Mouse (Mus musculus) activated CD4-positive, CD25-positive, alpha-beta regulatory T cell, adult 4 months (primary cell): Measurements from ENCODE around the gene Rad23b. TPM values are rescaled to one million over a fixed set of nuclear protein-coding genes. Genes with fewer than 3 reads are reported as not detected.
"Not testable (repeated sequence)": the region's sequence is repeated elsewhere in the genome, so short reads cannot be mapped to it uniquely, and the experiment has no call there.

Experiments used
- ATAC-seq: one replicate; pipeline ENCODE4 v1.8.0; 2017
- polyA plus RNA-seq, 2 experiments: library from polyadenylated mRNA; unstranded; fragments of 100-300 nt; shearing (Covaris generic); gene quantifications; one replicate each; pipeline ENCODE4 v1.2.1; 2017

Gene Rad23b
- polyA plus RNA-seq, 2 experiments from 2014 or later, result 13.6 to 14.1 TPM

GRCm38 (mm10) chr4:55356726-55357125 is 6.9 kb downstream of the Rad23b start:
- no peak for ATAC-seq

GRCm38 (mm10) chr4:55363866-55364265 is 14.0 kb downstream of the Rad23b start:
- no peak for ATAC-seq

- peak; percentile 28 for ATAC-seq
Measured at GRCm38 (mm10) chr4:55364374-55364773, 14.5 kb downstream of the Rad23b start.

GRCm38 (mm10) chr4:55366014-55366413 is 16.2 kb downstream of the Rad23b start:
- ATAC-seq, result no peak

- no peak for ATAC-seq
Measured at GRCm38 (mm10) chr4:55370127-55370526, 20.3 kb downstream of the Rad23b start.

DNA sequence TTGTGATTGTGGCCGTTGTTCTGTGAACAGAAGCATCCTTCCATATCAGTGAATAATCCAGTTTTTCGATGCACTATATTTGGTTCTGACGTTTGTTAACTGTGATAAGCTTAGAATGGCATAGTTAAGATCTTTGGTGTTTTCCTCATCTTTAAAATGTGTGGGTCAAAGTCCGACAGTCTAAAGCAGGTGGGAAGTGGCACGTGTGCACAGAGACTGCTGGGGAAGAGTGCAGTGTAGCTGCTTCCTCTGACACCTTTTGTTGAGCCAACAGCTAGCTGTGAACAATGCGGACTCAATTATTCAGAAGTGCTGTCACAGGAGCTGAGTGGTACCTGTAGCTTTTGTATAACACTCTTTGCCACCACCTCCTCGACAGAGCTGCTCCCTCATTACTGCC is 21.5 kb downstream of the Rad23b start:
- ATAC-seq, result no peak

DNA sequence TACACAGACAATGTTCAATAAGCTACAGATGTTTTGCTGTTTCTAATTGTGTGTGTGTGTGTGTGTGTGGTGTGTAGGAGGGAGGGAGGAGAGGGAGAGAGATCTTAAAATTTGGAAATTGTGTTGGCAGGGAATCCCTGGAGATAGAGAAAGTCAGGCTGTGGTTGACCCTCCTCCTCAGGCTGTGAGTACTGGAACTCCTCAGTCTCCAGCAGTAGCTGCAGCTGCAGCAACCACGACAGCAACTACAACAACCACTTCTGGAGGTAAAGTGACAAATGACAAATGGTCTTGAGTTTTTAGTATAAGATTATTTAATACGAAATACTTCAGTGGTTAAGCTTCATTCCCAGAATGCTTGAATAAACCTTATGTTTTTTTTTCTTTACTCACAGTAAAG is 32.5 kb downstream of the Rad23b start:
- no peak for ATAC-seq

- ATAC-seq, result no peak
Measured at GRCm38 (mm10) chr4:55386768-55387167, 36.9 kb downstream of the Rad23b start.

- ATAC-seq, result no peak
Measured at GRCm38 (mm10) chr4:55391480-55391879, 41.6 kb downstream of the Rad23b start.

GRCm38 (mm10) chr4:55392445-55392844 is 42.6 kb downstream of the Rad23b start:
- no peak for ATAC-seq

DNA sequence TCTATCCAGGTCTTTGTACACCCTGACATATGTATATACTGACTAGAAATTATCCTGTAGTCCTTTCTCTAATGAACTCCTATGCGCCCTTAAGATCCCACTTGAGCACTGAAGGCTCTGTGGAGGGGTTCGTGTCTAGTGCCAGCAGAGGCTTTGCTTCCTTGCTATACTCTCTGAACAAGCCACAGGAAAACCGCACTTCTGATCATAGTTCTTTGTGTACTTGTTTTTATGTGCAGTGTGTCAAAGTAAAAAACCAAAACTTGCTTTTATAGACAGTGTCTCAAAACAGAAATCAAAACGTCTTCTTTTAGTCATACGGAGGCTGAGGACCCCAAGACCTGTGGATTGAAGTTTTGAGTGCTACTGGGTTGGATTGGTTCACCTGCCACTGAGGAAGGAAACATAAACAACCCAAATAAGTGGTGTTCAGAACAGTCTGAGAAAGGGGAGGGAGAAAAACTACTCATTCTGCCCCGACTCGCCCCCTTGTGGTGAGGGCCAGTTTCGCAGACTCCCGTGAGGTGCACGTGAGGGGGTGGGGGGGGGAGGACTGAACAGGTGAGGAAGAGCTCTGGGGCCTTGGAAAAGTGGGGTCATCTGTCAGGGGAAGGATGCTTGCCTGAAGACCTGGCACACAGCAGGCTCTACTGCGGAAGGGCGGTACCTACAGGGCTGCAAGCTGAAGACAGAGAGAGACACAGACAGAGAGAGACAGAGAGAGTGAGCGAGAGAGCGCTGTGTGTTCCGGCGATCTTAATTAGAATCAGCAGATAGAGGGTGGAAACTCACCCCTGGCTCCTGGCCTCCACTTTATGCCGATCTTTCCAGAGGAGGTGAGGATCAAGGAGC is 48.3 kb downstream of the Rad23b start:
- peak; percentile 79 for ATAC-seq

DNA sequence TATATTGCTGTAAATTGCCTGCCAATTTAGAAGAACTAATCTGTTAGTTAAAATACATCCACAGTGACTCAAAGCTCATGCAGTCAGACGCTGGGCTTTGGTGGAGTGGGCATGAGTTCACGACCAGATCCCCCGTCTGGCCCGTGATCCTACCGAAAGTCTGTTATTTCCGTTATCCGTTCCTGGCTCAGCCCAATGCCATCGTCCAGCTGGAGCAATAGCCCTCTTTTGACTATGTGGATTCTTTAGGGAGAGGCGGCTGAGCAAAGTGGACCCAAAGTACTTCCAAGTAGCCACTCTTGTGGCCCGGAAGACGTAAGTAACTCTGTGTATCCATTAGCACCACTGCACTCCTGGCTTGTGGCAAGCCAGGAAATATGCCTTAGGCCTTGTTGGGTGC is 49.1 kb downstream of the Rad23b start:
- no peak for ATAC-seq

GRCm38 (mm10) chr4:55405329-55405728 is 55.5 kb downstream of the Rad23b start:
- no peak for ATAC-seq

DNA sequence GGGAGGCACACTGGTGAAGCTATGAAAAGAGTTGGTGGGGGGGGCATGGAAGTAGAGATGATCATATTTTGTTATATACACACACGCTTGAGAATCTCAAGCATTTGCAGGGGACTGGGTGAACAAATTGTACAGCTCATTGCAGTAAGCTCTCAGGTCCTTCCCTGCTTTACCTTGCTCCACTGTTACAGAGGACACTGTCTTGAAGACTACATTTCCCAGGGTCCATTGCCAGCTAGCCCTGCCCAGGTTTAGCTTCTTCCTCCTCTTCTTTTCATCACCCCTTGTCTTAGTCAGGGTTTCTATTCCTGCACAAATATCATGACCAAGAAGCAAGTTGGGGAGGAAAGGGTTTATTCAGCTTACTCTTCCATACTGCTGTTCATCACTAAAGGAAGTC is 56.7 kb downstream of the Rad23b start:
- no peak for ATAC-seq

DNA sequence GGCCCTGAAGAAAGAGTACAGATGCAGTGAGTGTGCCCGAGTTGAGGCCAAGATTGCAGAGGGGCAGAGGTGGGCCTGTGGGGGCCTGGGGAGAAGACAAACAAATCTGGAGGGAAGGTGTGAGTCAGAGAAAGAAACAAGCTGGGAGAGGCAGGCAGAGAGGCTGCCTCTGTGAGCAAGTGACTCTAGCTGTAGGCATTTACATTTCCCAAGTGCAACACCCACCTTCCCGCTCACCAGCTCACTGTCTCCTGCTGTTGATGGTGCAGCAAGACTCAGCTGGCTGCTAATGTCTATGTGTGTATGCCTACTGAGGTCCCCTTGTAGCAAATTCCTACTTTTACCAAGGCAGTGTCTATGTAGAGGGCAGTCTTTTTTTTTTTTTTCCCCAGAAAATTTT is 58.2 kb downstream of the Rad23b start:
- no peak for ATAC-seq

- no peak for ATAC-seq
Measured at GRCm38 (mm10) chr4:55409025-55409424, 59.2 kb downstream of the Rad23b start.

DNA sequence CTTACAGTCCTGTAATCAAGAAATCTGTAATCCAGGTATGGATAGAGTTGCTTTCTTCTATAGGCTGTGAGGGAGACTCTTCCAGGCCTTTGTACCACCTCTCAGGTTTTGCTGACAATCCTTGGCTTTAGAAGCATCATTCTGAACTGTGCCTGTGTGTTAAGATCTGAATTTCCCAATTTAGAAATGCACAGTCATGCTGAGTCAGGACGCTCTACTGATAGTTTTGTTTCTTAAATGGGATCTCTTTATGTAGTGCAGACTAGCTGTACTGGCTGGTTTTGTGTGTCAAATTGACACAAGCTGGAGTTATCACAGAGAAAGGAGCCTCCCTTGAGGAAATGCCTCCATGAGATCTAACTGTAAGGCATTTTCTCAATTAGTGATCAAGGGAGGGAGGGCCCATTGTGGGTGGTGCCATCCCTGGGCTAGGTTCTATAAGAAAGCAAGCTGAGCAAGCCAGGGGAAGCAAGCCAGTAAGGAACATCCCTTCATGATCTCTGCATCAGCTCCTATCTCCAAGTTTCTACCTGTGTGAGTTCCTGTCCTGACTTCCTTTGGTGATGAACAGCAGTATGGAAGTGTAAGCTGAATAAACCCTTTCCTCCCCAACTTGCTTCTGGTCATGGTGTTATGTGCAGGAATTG is 59.9 kb downstream of the Rad23b start:
- not testable (repeated sequence) for ATAC-seq

DNA sequence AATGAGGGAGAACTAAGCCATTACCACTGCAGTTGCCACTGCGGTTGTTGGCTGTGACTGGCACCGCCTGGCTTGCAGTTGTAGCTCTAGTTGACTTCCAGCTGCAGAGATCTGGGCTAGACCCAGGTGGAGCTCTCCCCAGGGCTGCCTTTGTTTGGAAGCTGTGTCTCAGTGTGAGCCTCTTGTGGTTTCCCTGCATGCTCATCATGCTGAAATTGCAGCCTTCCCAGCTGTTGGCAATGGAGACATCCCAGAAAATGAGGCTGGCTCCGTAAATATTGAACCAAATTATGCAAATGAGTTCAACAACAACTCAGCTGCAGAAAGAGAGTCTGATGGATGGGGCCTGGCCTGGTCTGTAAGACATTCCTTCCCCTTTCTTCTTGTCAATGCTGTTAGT is 66.0 kb downstream of the Rad23b start:
- no peak for ATAC-seq

DNA sequence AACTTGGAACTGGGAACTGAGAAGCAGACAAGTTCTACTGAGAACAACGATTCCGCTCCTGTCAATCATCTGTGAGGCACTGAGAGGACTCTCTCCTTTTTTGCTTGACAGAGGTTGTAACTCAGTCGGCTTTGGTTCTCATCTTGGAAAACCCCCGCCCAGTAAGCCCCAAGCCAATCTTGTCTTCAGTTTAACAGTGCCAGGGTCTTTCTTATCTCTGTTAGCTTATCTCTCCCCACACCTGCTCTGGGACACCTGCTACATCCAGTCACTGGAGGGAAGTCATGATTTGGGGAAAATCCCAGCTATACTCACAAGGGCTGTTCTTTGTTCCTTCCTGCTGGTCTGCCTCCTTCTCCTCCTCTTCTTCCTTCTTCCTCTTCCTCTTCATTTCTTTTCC is 76.4 kb downstream of the Rad23b start:
- no peak for ATAC-seq

Other genes with a start within 250 kb of the Rad23b start
- gene Klf4, start 182.4 kb downstream of the Rad23b start, polyA plus RNA-seq, result under 1 TPM; 0.31 to 0.36 TPM